Mouse (Mus musculus) embryonic facial prominence, embryonic 12.5 days (tissue): ENCODE measurements around the gene Slc15a4. TPM values are rescaled to one million over a fixed set of nuclear protein-coding genes. Genes with fewer than 3 reads are reported as not detected.

Source experiments
- ATAC-seq: fragments of 200-750 bp; cut with Nextera tagmentation; 2 replicates; pipeline ENCODE4 v1.8.0; 2017; ENCODE audit not compliant: insufficient number of reproducible peaks, insufficient read depth, low FRiP score, low TSS enrichment
- H3K27ac ChIP-seq: fragments of 300-500 bp; sonication (generic); 2 replicates; pipeline ENCODE4 v1.5.1; 2016; ENCODE audit warnings: mild to moderate bottlenecking
- H3K27me3 ChIP-seq: fragments of 300-500 bp; sonication (generic); 2 replicates; pipeline ENCODE4 v1.6.1; 2016; ENCODE audit warnings: mild to moderate bottlenecking, moderate library complexity
- H3K36me3 ChIP-seq: fragments of 300-500 bp; sonication (generic); 2 replicates; pipeline ENCODE4 v1.6.1; 2016; ENCODE audit warnings: mild to moderate bottlenecking
- H3K4me1 ChIP-seq: fragments of 300-500 bp; sonication (generic); 2 replicates; pipeline ENCODE4 v1.6.1; 2016
- H3K4me2 ChIP-seq: fragments of 300-500 bp; sonication (generic); replicated peaks from 2 replicates; pipeline ENCODE4 v1.6.1; 2016; ENCODE audit warnings: mild to moderate bottlenecking, moderate library complexity
- H3K4me3 ChIP-seq: fragments of 300-500 bp; sonication (generic); 2 replicates; pipeline ENCODE4 v1.5.1; 2016; ENCODE audit warnings: mild to moderate bottlenecking
- H3K9ac ChIP-seq: fragments of 300-500 bp; sonication (generic); 2 replicates; pipeline ENCODE4 v1.6.1; 2016; ENCODE audit warnings: mild to moderate bottlenecking, moderate library complexity
- H3K9me3 ChIP-seq: fragments of 300-500 bp; sonication (generic); 2 replicates; pipeline ENCODE4 v1.6.1; 2016; ENCODE audit warnings: mild to moderate bottlenecking, moderate library complexity
- WGBS: fragments of 180-500 bp; shearing (Covaris S2); methylation state at CpG from one replicate; pipeline ENCODE4 v1.1.7; 2016; 5-methylcytosine and 5-hydroxymethylcytosine counted together
- polyA plus RNA-seq: library from polyadenylated mRNA; unstranded; fragments of >200 nt; fragmentation: Nextera tagmentation; extraction: Ambion mirVana; gene quantifications from 2 replicates; pipeline ENCODE4 v1.2.1, GENCODE M21; 2016

Slc15a4 gene
- polyA plus RNA-seq, 1 experiment from 2014 or later: 25.8 TPM

DNA sequence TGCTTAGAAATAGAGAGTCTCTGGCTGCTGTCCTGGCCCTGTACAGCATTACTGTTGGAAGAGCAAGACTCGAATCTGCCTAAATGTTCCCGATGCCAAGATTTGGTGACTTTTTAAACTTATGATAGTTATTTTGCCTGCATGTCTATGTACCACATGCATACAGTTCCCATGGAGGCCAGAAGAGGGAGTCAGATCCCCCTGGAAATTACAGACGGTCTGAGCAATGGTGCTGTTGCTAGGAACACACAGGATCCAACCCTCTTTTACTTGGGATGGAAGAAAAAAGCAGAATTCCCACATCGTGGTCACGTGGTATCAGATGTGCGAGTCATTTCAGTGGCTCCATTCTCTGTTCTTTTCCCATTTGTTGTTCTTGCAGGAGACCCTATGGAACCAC is 39.8 kb downstream of the Slc15a4 start:
- H3K36me3 ChIP-seq: peaks cover 49% of the 10 kb centered on the region
- no peaks in the 10 kb centered on the region for H3K27me3 ChIP-seq
- no peak overlapping the region for H3K4me2 ChIP-seq
- 80% methylated on average over 6 of the region's 6 CpGs for WGBS
- H3K4me3 ChIP-seq: no peak overlapping the region
- ATAC-seq: no peak
- no peak overlapping the region for H3K27ac ChIP-seq
- H3K9me3 ChIP-seq: no peaks in the 10 kb centered on the region
- H3K9ac ChIP-seq: no peak overlapping the region
- H3K4me1 ChIP-seq: no peaks in the 10 kb centered on the region

DNA sequence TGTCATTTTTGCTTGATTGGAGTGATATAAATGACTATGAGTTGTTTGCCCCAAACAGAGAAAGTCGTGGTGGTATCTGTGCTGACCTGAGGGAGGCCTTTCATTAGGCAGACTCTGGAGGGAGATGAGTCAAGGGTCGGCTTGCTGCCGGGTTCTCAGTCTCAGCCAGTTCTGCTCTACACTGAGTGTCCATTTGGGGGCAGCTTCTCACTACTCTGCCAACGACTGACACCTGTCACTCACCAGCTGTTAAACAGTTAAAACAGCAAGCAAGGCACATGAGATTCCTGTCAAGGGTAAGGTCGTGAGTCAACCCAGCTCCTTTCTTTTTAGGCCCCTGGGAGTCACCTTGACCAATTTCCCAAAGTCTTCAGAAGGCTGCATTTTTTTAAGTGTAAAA is 40.3 kb downstream of the Slc15a4 start:
- Histone ChIP-seq H3K4me2 (no peak overlapping the region), H3K27me3 (no peaks in the 10 kb centered on the region), H3K27ac (no peak overlapping the region), H3K9me3 (no peaks in the 10 kb centered on the region), H3K4me3 (no peak overlapping the region), H3K9ac (no peak overlapping the region), H3K36me3 (peaks cover 45% of the 10 kb centered on the region), H3K4me1 (no peaks in the 10 kb centered on the region)
- 70% methylated on average over 5 of the region's 5 CpGs for WGBS
- no peak for ATAC-seq

- H3K9ac ChIP-seq: no peak overlapping the region
- no peak for ATAC-seq
- H3K27ac ChIP-seq: no peak overlapping the region
- H3K4me1 ChIP-seq: no peaks in the 10 kb centered on the region
- H3K4me2 ChIP-seq: no peak overlapping the region
- no peak overlapping the region for H3K4me3 ChIP-seq
- H3K27me3 ChIP-seq: no peaks in the 10 kb centered on the region
- no peaks in the 10 kb centered on the region; the same call in 1 of the 2 replicates for H3K36me3 ChIP-seq
- no peaks in the 10 kb centered on the region for H3K9me3 ChIP-seq
- WGBS: 74% methylated on average over 6 of the region's 6 CpGs
Measured at GRCm38 (mm10) chr5:127587854-127588253, 44.8 kb downstream of the Slc15a4 start.

DNA sequence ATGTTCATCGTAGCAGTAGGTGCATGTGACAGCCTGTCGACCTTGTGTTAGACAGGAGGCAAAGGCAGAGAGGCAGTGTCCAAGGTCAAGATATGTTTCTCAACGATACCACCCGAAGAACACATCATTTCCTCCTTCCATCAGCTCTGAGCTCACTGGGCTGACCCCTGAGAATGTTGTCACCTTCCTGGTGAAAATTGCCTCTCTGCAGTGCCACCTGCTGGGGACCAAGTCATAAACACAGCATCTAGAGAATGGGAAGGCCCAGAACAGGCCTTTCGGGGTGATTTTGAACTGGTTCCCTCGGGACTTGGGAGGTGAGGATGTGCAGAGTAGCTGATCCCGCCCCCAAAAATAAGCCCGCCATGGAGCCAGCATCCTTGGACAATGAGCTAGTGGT is 49.0 kb downstream of the Slc15a4 start:
- Histone ChIP-seq H3K36me3 (no peaks in the 10 kb centered on the region), H3K9ac (no peak overlapping the region), H3K4me1 (no peaks in the 10 kb centered on the region), H3K4me2 (no peak overlapping the region), H3K27me3 (no peaks in the 10 kb centered on the region), H3K9me3 (no peaks in the 10 kb centered on the region), H3K27ac (no peak overlapping the region), H3K4me3 (no peak overlapping the region)
- no peak for ATAC-seq
- 84% methylated on average over 8 of the region's 8 CpGs for WGBS

DNA sequence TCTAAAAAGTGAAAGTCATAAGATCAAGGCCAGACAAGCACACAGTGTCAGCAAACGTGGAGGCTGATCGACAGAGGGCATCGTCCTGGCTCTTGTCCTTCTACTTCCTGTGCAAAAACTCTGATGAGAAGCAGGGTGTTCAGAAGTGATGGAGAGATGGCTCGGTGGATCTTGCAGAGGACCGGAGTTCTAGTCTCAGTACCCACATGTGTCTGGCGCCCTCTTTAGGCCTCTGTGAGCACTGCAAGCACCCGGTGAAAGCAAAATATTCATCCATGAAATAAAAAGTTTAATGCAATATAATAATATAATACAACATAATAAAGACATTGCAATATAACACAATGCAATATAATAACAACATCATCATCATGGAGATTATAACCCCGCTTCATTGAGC is 55.3 kb downstream of the Slc15a4 start:
- no peak overlapping the region for H3K4me2 ChIP-seq
- H3K9me3 ChIP-seq: no peaks in the 10 kb centered on the region
- WGBS: 53% methylated on average over 8 of the region's 8 CpGs
- no peaks in the 10 kb centered on the region for H3K36me3 ChIP-seq
- H3K27ac ChIP-seq: no peak overlapping the region
- H3K27me3 ChIP-seq: no peaks in the 10 kb centered on the region
- ATAC-seq: no peak
- no peak overlapping the region for H3K4me3 ChIP-seq
- no peaks in the 10 kb centered on the region for H3K4me1 ChIP-seq
- H3K9ac ChIP-seq: no peak overlapping the region

DNA sequence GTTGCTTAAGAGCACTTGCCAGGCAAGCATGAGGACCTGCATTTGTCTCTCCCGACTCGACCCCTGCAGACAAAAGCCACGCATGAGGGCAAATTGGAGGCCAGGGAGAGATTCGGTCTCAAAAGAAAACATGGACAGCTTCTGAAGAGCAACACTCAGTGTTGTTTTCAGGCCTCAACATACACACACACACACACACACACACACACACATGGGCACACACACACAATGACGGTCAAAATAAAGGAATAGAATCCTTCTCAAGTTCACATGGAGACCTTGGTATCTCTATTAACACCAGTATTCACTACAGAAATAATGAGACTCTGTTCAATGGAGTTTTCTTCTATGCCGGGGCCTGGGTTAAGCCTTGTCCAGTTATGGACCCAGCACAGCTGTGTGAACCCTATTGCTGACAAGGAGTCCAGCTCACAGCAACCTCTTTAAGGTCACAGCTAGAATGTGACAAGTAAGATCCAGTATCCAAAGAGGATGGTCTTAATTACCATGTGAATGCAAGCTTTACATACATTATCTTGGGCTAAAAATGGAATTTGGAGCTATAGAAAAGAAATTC is 65.4 kb downstream of the Slc15a4 start:
- no peak overlapping the region for H3K4me3 ChIP-seq
- no peak overlapping the region for H3K9ac ChIP-seq
- H3K27me3 ChIP-seq: no peaks in the 10 kb centered on the region
- no peak overlapping the region for H3K4me2 ChIP-seq
- peaks cover 15% of the 10 kb centered on the region for H3K36me3 ChIP-seq
- no peak for ATAC-seq
- WGBS: 80% methylated on average over 6 of the region's 6 CpGs
- no peaks in the 10 kb centered on the region for H3K4me1 ChIP-seq
- H3K9me3 ChIP-seq: no peaks in the 10 kb centered on the region
- H3K27ac ChIP-seq: no peak overlapping the region

DNA sequence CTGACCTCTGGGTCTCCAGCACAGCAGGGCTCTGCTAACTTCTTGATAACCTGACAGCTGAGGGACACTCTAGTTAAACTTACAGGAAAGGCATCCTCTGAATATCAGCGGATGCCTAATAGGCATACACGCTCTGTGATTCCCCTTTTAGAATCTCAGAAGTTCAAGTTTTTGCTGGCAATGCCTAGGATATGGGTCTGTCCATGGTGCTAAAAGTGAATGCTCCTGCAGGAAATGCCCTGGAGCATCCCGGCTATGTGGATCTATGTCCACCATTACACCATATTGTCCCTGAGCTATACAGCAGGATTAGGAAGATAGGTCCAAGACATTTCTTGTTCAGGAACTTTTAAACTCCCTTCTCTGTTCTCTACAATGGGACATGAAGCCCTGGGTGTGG is 71.6 kb downstream of the Slc15a4 start:
- no peak for ATAC-seq
- H3K4me1 ChIP-seq: no peaks in the 10 kb centered on the region
- H3K4me3 ChIP-seq: no peak overlapping the region
- peaks cover 15% of the 10 kb centered on the region for H3K36me3 ChIP-seq
- H3K9ac ChIP-seq: no peak overlapping the region
- no peaks in the 10 kb centered on the region for H3K9me3 ChIP-seq
- no peak overlapping the region for H3K27ac ChIP-seq
- H3K27me3 ChIP-seq: no peaks in the 10 kb centered on the region
- H3K4me2 ChIP-seq: no peak overlapping the region
- WGBS: 86% methylated on average over 3 of the region's 3 CpGs

DNA sequence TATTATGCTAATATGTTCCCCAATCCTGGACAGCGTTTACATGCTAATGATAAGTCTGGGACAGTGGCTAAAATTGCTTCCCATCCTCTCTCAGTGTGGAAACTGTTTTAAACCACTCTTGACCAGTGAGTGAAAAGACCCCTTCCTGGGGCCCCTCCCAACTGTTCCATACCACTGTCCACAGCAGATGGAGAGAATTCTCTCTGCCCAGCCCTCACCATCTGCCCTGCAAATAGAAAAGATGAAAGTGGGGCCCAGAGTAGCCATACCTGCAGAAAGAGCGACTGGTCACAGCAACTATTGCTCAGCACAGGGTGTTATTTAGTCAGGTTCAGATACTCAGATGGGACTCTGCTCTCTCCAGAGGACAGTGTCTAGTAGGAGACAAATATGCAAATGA is 84.6 kb downstream of the Slc15a4 start:
- 0 out of 2 replicates have a peak, but pooled peaks cover 2% of the 10 kb centered on the region for H3K36me3 ChIP-seq

DNA sequence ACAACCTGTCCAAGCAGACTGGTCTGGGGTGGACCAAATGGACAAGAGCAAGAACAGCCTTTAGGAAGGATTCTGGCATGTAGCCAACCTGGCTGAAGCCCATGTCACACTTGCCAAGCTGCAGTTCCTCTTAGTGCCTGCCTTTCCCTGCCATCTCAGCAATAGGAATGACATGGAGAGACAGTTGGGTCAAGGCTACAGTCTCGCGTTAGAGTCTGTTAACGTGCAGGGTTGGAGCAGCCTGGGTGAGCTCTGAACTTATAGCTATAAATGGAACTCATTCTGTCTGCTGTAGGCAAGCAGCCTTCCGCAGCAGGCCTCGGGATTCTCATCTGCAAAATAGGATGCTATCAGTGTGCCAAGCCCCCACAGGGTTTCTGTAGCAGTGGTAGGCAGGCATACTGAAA is 86.1 kb downstream of the Slc15a4 start:
- Histone ChIP-seq H3K9me3 (no peaks in the 10 kb centered on the region), H3K4me1 (no peaks in the 10 kb centered on the region), H3K27me3 (no peaks in the 10 kb centered on the region), H3K36me3 (no peaks in the 10 kb centered on the region), H3K27ac (no peak overlapping the region), H3K9ac (no peak overlapping the region), H3K4me2 (no peak overlapping the region), H3K4me3 (no peak overlapping the region)
- 94% methylated on average over 5 of the region's 5 CpGs for WGBS
- ATAC-seq: no peak

More for the DNA sequence above, 84.6 kb downstream of the Slc15a4 start:
- Histone ChIP-seq H3K27me3 (no peaks in the 10 kb centered on the region), H3K9ac (no peak overlapping the region), H3K4me2 (no peak overlapping the region), H3K4me3 (no peak overlapping the region), H3K27ac (no peak overlapping the region), H3K9me3 (no peaks in the 10 kb centered on the region), H3K4me1 (no peaks in the 10 kb centered on the region)
- 87% methylated on average over 2 of the region's 2 CpGs for WGBS
- no peak for ATAC-seq

Other genes with a start within 250 kb of the Slc15a4 start
- 0.65 and 0.97 TPM in 2 replicates for gene Glt1d1, start 635 bp downstream of the Slc15a4 start, polyA plus RNA-seq